Mouse (Mus musculus) left cerebral cortex, postnatal 14 days (tissue): Measurements from ENCODE around the gene Rere. TPM values are rescaled to one million over a fixed set of nuclear protein-coding genes. Genes with fewer than 3 reads are reported as not detected.
"Not testable (repeated sequence)": the region's sequence is repeated elsewhere in the genome, so short reads cannot be mapped to it uniquely, and the experiment has no call there.

Experiments used
- DNase-seq, 2 experiments: peaks; one replicate each; pipeline ENCODE4 v3.0.0; 2021 to 2022; ENCODE audit warnings: low spot score in 2 of 2, mixed read lengths in 1 of 2
- intact Hi-C: fragments of 180-260 bp; cut with DNase I; formaldehyde crosslinking; loops from one replicate; pipeline ENCODE4 v1.15.1; 2025
- total RNA-seq, 2 experiments: library from RNA; stranded (reverse); gene quantifications; 2 replicates each; pipeline ENCODE4 v1.2.3; 2021

Gene Rere
- total RNA-seq, 2 experiments from 2014 or later, result 95.6 to 100 TPM

DNA sequence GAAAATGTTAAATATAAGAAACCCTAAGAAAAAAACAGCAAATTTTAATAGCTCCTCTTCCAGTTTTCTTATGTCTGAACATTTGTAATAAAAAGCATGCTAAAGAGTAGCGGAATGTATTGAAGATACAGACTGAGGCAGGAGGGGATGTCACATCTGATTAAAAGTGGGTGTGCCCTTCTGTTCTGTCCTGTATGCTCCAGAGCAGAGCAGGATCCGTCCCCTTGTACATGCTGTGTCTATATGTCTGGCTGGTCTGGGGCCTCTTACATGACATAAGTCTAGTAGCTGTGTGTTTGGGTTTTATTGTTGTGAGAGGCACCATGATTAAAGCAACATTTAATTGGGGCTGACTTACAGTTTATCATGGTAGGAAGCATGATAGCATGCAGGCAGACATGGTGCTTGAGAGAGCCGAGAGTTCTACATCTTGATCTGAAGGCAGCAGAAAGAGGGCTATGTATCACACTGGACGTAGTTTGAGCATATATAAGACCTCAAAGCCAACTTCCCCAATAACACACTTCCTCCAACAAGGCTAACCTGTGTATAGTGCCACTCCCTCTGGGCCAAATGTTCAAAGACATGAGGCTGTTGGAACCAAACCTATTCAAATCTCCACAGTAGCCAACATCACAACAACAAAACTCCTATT, 189.4 kb downstream of the Rere start:
- DNase-seq, result no peak
- intact Hi-C loops, result no loop called here

DNA sequence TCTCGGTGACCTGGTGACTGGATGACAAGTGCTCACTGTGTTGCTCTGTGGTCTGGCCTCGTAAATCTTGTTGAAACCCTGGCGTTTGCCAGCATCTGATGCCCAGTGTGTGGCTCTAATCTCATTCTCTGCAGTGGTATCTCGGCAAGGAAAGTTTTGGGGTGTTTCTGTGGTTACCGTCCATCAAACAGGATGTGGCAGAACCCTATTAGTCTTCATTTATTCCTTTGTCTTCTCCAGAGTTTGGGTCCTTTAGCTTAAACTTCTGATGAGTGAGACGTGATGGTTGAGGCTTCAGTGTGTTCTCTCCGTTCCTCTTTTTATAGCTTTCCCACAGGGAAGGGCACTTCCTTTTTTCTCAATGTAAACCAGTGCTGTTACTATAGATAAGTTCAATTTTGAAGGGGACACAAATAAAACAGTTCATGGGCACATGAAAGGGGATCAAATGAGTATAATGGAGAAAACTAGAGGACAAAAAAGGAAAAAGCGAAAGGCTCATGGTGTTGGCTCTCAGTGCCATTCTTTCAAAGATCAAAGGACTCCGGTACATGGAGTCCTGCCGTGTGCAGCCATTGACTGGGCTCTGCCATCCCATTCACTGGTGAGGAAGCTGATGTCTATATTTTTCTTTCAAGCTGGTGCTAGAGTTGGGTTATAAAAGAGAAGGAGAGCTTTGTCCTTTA, 191.4 kb downstream of the Rere start:
- no peak for DNase-seq
- intact Hi-C loops, result no loop called here

DNA sequence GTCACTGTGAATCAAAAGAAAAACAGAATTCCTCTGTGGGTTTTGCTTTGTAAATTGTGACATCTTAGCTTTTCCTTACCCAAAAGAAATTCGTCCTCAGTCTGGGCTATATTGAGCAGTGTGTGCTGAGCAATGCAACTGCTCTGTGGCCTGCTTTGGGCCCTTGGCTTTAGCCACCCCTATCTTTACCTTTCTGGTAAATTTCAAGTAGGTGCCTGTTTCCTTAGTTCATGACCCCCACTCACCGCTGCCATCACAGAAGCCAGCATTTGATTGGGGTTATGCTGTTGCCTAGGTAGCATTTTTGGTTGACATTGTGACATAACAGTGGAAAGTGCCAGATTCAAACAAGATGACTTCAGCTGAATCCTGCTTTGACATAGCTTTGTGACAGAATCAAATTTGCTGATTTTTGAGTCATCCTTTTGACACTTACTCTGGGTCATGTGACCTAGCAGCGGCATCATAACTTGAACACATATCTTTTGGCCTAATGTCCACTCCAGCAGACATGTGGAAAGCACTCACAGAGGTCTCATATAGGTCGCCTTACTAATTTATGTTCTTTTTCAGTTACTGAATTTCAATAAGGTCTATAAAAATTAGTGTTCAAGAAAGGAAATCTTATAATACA, 192.1 kb downstream of the Rere start:
- no peak for DNase-seq
- intact Hi-C loops, result no loop called here

DNA sequence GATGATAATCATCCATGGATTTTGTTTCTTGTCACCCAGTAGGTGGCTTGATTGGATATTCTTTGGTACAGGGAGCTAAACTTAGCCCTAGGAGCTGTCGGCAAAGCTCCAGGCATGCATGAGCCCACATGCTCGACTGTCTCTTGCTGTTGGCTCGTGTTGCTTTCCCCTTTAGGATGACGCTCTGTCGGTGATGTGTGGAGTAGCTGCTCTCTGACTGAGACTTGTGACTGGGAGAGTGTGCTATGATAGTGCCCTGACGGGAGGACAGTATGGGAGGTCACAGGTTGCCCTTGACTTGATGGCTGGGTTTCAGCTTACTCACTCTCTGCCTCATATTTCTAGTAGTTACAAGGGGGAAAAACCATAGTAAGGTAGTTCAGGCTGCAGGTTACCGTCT, 192.6 kb downstream of the Rere start:
- DNase-seq, result peak; percentile 55 to 71
- intact Hi-C loops, result no loop called here

DNA sequence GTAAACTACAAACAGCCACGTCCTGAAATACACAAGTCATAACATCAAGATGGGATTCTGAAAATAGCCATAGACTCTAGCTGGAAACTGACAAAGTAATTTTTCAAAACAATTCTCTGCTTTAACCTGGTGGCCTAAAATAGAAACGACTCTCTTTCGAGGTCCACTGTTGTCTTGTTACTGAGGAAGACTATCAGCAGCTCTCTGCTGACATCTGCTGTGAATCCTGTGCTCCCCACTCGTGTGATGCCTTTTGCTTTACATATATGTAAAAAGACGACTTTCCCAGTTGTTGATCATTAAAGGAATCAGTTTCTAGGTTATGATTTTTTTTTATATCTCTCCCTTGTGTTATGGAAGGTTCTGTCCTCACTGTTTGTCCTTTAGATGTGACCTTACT, 194.8 kb downstream of the Rere start:
- DNase-seq, result no peak
- intact Hi-C loops, result no loop called here

DNA sequence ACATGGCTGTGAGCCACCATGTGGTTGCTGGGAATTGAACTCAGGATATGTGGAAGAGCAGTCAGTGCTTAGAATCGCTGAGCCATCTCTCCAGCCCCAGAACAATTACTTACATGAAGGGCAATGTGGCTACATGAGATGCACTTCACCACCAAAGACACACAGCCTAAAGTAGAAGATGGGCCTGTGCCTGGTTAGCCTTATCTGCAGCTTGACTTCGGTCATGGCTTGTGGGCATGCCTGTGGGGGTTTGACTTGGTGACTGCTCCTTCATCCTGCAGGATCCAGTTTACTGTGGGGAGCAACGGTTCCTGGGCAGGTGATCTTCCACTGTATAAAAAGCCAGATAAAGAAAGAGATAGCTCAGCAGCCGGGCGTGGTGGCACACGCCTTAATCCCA, 196.6 kb downstream of the Rere start:
- intact Hi-C loops, result no loop called here
- DNase-seq, result no peak

DNA sequence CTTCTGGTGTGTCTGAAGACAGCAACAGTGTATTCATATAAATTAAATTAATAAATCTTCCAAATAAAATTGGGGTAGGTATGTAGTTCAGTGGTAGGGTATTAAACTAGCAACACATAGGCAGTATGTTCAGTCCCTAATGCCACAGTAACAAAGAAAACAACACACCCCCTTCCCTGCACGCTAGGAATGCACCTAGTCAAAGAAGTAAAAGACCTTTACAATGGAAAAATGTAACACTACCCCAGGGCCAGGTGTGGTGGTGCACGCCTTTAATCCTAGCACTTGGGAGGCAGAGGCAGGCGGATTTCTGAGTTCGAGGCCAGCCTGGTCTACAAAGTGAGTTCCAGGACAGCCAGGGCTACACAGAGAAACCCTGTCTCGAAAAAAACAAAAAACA, 201.6 kb downstream of the Rere start:
- intact Hi-C loops, DNase-seq: not testable (repeated sequence)

DNA sequence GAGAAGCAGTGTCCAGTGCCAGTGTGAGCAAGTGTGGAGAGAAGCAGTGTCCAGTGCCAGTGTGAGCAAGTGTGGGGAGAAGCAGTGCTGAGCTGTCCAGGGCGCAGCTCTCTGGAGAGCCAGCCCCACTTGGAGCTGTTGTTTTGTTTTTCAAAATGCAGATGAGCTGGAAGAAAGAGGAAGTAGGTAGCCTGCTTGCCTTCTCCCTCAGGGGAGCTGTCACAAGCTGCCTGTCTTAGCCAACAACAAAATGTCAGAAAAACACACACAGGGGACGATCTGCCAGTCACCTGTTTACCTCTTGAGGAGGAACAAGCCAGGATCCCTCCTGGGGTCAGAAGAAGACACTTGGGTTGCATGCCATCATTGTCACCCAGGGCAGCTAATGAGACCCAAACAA, 204.7 kb downstream of the Rere start:
- peak in 1 of 2 experiments; percentile 35 for DNase-seq
- intact Hi-C loops, result no loop called here

DNA sequence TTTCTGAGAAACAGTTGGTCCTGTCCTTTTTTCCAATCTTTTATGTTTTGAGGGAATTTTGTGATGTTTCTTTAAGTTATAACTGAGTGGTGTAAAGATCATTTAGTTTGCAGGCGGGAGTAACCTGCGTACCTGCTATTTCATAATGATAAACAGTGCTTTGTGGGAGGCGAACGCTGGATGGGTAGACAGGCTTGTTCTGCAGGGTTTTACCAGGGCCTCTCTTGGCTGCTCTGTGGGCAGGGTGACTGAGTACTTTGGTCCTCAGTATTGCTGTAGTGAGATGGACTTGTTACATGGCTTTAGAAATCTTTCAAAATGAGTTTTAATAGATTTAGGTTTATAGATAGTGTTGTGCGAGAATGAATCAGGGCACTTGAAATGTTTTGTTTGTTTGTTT, 205.7 kb downstream of the Rere start:
- intact Hi-C loops, result no loop called here
- DNase-seq, result no peak

DNA sequence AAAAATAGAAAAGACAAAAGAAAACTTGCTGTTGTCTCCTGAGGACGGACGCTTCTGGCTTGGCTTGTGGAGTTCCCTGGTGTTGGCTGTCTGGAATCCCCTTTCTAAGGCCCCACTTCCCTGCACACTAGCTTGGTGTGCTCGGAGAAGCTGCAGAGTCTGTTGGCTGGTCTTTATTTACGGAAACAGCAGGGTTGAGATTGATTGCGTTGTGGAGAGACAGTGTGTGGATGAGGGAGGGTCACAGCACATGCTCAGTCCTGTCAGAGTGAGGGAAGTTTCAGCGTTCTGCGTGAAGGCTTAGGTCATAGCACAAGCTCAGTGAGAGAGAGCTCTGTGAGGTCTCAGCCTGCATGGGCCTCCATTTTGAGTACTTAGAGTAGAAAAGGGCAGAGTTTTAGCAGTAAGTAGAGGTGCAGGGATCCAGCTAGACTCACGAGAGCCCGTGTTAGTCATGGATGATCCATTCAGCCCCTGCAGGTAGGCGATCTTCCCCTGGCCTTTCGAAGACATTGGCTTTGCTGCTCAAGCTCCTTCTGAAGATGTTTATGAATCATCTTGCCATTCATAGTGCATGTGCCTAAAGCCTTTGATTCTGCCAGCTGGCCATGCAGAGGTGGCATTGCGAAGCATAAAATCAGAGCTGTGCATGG, 206.8 kb downstream of the Rere start:
- intact Hi-C loops, result no loop called here
- peak; percentile 82 to 91 for DNase-seq

DNA sequence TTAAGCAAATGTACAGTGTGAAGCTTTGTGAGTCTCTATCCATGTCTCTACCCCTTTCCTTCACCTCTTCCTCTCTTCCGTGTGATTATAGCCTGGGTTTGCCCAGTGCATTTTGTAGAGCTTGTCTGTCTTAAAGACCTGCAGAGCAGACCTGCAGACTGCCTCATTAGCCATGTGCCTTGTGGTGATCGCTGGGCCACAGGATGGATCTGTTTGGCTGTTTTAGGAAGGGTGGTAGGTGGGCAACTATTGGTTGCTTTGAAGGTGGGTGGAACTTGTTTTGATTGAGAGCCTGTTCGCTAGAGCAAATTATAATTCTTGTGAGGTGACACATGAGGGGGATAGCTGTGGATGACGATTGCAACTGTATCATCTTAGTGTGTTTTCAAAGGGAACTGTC, 207.3 kb downstream of the Rere start:
- DNase-seq, result peak; percentile 25 to 69
- intact Hi-C loops, result no loop called here

DNA sequence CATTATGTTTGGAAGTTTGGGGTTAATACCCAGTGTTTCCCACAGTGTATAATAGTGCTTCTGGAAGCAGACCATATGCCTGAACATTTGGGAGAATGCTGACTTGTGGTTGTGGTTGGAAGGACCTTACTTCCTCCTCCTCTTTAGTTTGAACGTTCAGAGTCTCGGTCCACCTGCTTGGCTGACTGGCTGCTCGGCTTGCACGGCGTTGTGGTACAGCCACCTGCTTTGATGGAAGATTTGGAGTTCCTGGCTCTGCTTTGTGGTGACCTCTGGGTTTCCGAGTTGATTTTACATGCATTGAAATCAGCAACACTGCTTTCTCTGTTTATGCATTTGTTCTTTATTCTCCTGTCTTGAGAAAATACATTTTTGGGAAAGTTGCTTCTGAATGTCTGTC, 208.6 kb downstream of the Rere start:
- intact Hi-C loops, result no loop called here
- DNase-seq, result no peak

DNA sequence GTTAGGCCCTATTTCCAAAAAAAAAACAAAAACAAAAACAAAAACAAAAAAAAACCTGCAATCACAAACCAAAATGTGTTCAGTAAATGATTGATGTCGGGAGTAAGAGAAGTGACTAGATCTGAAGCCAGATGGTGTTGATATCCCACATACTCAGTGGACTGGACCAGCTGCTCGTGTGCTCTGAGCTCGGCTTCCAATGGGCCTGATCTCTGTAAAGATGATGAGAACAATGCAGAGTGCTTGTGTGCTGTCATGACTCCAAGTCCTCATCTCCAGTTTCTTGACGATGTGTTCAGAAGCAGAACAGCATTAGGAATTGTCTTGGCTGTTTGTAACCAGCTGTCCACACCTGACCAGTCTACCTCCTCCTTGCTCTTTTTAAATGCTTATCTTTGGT, 210.3 kb downstream of the Rere start:
- no peak for DNase-seq
- intact Hi-C loops, result no loop called here

DNA sequence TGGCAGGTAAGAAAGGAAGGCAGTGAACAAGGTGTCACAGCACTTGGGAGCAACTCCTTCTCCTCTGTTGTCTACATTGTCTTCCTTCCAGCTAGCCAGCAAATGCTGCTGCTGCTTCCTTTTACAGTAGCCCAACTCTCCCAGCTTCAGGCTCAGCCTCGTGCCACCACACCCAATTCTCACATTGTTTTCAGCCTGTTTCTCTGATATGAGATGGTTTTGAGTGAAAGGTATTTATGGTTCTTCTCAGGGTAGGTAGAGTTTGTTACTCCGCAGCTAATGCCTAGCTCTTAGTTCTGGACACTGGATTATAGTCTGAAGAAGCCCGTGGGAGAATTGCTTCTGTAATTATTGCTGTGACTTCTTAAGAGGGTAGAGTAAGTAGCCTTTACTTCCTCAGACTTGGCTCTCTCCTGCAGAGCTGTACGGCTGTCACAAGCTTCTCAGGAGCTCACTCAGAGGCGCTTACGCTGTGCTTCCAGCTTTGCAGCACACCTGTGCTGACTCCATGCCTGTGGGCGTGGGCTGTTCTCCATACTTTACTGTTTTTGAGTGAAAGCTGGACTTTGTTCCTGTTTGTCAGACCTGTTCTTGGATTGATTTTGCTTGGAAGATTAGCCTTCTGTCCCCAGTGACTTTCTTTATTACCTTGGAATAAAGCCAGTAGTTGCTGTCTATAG, 212.0 kb downstream of the Rere start:
- intact Hi-C loops, result no loop called here
- no peak for DNase-seq

DNA sequence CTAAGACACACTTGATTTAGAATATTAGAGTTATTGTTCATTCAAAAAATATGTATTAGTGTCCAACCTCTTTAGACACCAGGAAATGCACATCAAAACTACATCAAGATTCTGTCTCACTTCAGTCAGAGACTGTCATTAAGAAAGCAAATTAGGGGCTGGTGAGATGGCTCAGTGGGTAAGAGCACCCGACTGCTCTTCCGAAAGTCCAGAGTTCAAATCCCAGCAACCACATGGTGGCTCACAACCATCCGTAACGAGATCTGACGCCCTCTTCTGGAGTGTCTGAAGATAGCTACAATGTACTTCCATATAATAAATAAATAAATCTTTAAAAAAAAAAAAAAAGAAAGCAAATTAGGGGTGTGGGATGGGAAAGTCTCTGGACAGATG, 212.5 kb downstream of the Rere start:
- DNase-seq, intact Hi-C loops: not testable (repeated sequence)

DNA sequence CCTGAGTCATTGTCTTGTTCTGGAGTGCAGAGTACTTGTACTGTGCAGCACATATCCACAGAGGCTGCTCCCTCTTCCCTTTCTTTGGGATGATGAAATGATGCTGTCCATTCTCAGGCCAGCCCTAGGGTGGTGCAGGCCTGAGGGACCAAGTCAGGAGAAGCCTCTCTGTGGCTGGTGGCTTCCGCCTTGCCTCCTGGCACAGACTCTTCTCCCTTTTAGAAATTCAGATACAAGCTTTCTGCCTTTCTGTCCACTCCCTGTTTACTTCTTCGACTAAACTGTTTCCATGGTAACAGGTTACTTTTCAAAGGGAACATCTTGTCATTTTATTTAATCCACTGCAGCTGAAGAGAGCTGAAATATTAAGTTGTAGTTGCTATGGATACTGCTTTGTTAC, 214.1 kb downstream of the Rere start:
- intact Hi-C loops, result no loop called here
- DNase-seq, result no peak

DNA sequence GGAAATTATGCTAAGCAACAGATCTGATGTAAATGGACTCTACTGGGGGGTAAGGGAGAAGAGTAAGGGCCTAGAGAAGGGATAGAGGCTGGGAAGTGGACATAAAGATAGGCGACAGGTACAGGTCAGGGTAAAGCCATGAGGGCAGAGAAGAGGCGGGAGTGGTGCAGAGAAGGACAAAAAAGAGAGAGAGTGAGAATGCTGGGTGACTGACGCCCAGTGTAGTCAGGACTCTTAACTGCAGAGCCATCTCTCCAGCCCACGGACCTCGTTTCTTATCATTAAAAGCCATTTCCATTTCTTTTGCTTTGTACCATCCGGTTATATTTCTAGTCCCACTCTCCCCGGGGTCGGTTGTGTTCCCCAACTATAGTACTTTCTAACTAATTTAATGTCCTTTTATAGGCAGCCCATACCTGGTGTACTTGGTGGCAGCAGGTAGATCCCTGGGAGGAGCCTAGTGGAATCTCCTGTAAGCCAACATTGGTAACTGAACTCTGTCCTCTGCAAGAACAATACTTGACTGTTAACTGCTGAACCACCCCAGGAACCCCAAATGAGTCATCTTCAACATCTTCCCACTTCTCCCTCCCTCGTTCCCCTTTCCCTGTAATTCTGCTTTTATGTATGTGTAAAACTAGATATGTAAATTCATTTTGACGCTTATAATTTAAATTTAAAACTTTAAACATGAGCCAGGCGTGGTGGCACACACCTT, 223.0 kb downstream of the Rere start:
- intact Hi-C loops, result no loop called here
- DNase-seq, result no peak

DNA sequence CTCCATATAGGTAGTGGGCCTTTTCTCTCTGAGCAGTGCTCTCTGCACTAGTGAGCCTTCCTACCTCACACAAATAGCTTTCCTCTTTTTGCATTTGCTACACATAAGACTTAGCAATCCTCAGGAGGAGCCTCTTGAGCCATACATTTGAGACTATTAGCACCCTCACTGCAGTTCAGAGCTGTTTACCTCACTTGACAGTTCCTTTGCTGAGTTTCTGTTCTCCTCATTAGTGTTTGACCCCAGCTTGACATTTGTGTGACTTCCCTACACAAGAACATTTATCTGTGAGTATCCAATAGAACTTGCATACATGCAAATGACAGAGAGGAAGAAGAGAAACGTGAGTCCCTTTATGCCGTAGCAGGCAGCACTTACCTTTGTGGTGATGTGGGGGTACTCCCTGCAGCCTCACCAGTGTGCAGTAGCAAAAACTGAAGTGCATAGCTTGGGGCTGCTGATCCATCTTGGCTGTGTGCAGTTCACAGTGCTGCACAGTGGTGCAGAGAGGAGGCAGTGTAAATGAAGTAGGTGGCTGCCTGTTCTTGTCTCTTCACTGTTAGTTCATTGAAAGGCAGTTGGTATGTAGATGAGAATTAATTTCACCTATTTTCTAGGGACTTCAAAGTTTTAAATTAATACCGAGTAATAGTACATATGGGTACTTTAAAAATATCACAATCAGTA, 227.7 kb downstream of the Rere start:
- DNase-seq, result no peak
- intact Hi-C loops, result no loop called here

DNA sequence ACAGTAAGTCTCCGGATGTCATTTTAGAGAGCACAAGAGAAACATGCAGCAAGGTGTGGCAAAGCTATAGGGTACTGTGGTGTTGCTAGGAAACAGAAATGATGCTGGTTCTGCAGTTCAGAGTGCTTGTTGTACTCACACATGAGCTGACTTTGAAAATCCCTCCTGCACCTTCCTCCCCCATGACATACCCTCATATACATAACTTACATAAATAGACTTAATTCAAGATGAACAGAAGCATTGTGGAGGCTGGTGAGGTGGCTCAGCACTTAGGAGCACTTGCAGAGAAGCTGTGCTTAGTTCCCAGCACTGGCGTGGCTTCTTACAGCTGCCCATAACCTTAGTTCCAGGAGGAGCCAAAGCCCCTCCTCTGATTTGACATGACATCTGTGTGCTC, 228.6 kb downstream of the Rere start:
- intact Hi-C loops, result no loop called here
- no peak for DNase-seq
